Mouse (Mus musculus) neural tube, embryonic 11.5 days (tissue): ENCODE measurements around the gene Slc25a25. TPM values are rescaled to one million over a fixed set of nuclear protein-coding genes. Genes with fewer than 3 reads are reported as not detected.

Experiments
- ATAC-seq: fragments of 200-750 bp; cut with Nextera tagmentation; 2 replicates; pipeline ENCODE4 v1.8.0; 2017; ENCODE audit warnings: moderate number of reproducible peaks, mild to moderate bottlenecking, moderate TSS enrichment, moderate library complexity; ENCODE audit not compliant: insufficient read depth, low FRiP score, low TSS enrichment
- DNase-seq: peaks from one replicate; pipeline ENCODE4 v3.0.0-alpha.2; 2015; ENCODE audit warnings: low spot score
- H3K27ac ChIP-seq: fragments of 300-500 bp; sonication (generic); 2 replicates; pipeline ENCODE4 v1.5.1; 2014; ENCODE audit warnings: low read depth, mild to moderate bottlenecking, low read length
- H3K27me3 ChIP-seq: fragments of 300-500 bp; sonication (generic); 2 replicates; pipeline ENCODE4 v1.6.1; 2014; ENCODE audit warnings: mild to moderate bottlenecking, low read length, mixed read lengths; ENCODE audit not compliant: control insufficient read depth, insufficient read depth
- H3K36me3 ChIP-seq: fragments of 300-500 bp; sonication (generic); 2 replicates; pipeline ENCODE4 v1.6.1; 2014; ENCODE audit warnings: mild to moderate bottlenecking, low read length, moderate library complexity, mixed read lengths; ENCODE audit not compliant: control insufficient read depth, insufficient read depth
- H3K4me1 ChIP-seq: fragments of 300-500 bp; sonication (generic); 2 replicates; pipeline ENCODE4 v1.6.1; 2014; ENCODE audit warnings: low read length, mixed read lengths; ENCODE audit not compliant: control insufficient read depth, insufficient read depth
- H3K4me2 ChIP-seq: fragments of 300-500 bp; sonication (generic); 2 replicates; pipeline ENCODE4 v1.6.1; 2014; ENCODE audit warnings: low read depth, mild to moderate bottlenecking, moderate library complexity
- H3K4me3 ChIP-seq: fragments of 300-500 bp; sonication (generic); 2 replicates; pipeline ENCODE4 v1.5.1; 2014; ENCODE audit warnings: low read depth, low read length
- H3K9ac ChIP-seq: fragments of 300-500 bp; sonication (generic); 2 replicates; pipeline ENCODE4 v1.6.1; 2014; ENCODE audit warnings: mild to moderate bottlenecking, low read length
- H3K9me3 ChIP-seq: fragments of 300-500 bp; sonication (generic); 2 replicates; pipeline ENCODE4 v1.6.1; 2016; ENCODE audit warnings: low read length; ENCODE audit not compliant: control insufficient read depth
- WGBS: fragments of 180-500 bp; shearing (Covaris S2); extraction: QIAGEN DNeasy Blood & Tissue Kit; methylation state at CpG from one replicate; pipeline ENCODE4 v1.1.7; 2014; 5-methylcytosine and 5-hydroxymethylcytosine counted together
- polyA plus RNA-seq: library from polyadenylated mRNA; unstranded; fragments of >200 nt; fragmentation: Nextera tagmentation; extraction: Ambion mirVana; gene quantifications from 2 replicates; pipeline ENCODE4 v1.2.1, GENCODE M21; 2014

The Slc25a25 gene
- polyA plus RNA-seq, 1 experiment from 2014 or later = 33.5 TPM

GRCm38 (mm10) chr2:32427720-32428119 lies 23.5 kb downstream of the Slc25a25 start:
- 81% methylated on average over 5 of the region's 5 CpGs for WGBS

GRCm38 (mm10) chr2:32426141-32426540 lies 25.1 kb downstream of the Slc25a25 start:
- WGBS = 93% methylated on average over 1 of the region's 1 CpGs
- H3K9ac ChIP-seq = no peak overlapping the region
- no peak overlapping the region for H3K4me2 ChIP-seq
- no peaks in the 10 kb centered on the region for H3K27me3 ChIP-seq
- H3K27ac ChIP-seq = no peak overlapping the region
- no peak overlapping the region for H3K4me3 ChIP-seq
- H3K36me3 ChIP-seq = no peaks in the 10 kb centered on the region; the same call in 1 of the 2 replicates
- ATAC-seq = no peak
- H3K4me1 ChIP-seq = peaks cover 34% of the 10 kb centered on the region
- no peaks in the 10 kb centered on the region for H3K9me3 ChIP-seq
- DNase-seq = no peak

More at GRCm38 (mm10) chr2:32427720-32428119, 23.5 kb downstream of the Slc25a25 start:
- Histone ChIP-seq H3K4me2 (no peak overlapping the region), H3K9ac (no peak overlapping the region), H3K4me1 (peaks cover 34% of the 10 kb centered on the region), H3K27me3 (no peaks in the 10 kb centered on the region), H3K27ac (no peak overlapping the region), H3K36me3 (no peaks in the 10 kb centered on the region; the same call in 1 of the 2 replicates), H3K9me3 (no peaks in the 10 kb centered on the region), H3K4me3 (no peak overlapping the region)
- DNase-seq = no peak
- ATAC-seq = no peak

DNA sequence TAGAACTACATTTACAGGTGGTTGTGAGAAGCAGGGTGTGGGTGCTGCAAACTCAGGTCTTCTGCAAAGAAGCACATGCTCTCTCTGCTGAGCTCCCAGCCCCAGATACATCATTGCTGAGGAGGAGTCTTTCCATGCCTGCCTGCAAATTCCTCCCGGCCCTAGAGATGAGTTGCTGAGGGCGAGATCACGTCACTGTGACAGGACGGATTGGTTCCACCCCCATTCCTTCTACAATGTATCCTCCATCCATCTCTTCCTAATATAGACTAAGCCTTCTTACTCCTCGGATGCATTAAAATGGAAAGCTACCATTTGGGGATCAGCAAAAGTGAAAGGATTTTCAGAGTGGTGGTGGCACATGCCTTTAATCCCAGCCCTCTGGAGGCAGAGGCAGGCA lies 25.7 kb downstream of the Slc25a25 start:
- no peak overlapping the region for H3K4me2 ChIP-seq
- H3K9ac ChIP-seq = no peak overlapping the region
- H3K4me3 ChIP-seq = no peak overlapping the region
- no peaks in the 10 kb centered on the region for H3K27me3 ChIP-seq
- no peak overlapping the region for H3K27ac ChIP-seq
- DNase-seq = no peak
- WGBS = 84% methylated on average over 5 of the region's 5 CpGs
- H3K4me1 ChIP-seq = peaks cover 34% of the 10 kb centered on the region
- no peak for ATAC-seq
- no peaks in the 10 kb centered on the region for H3K9me3 ChIP-seq
- H3K36me3 ChIP-seq = peaks cover 1% of the 10 kb centered on the region

DNA sequence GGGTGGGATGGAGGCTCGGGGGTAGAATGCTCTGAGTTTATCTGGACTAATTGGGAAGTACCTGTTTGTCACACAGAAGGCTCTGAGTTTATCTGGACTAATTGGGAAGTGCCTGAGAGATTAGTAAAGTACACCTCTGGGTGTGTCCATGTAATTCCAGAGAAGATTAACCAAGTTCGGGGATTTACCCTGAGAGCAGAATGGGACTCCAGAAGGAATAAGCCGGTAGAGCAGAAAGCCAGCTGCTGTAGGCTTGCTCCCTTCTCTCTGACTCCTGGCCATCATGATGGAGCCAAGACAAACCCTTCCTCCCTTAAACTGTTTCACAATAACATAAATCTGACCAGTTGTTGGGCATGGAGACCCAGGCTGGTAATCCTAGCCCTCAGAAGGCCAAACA lies 26.4 kb downstream of the Slc25a25 start:
- Histone ChIP-seq H3K4me1 (peaks cover 31% of the 10 kb centered on the region), H3K4me3 (no peak overlapping the region), H3K27me3 (no peaks in the 10 kb centered on the region), H3K9me3 (no peaks in the 10 kb centered on the region), H3K4me2 (no peak overlapping the region), H3K9ac (no peak overlapping the region), H3K36me3 (peaks cover 6% of the 10 kb centered on the region), H3K27ac (peak overlapping the region; percentile 56; the same call in 1 of the 2 replicates)
- 65% methylated on average over 3 of the region's 3 CpGs for WGBS
- ATAC-seq (no peak), DNase-seq (no peak)

GRCm38 (mm10) chr2:32423481-32424331 lies 27.5 kb downstream of the Slc25a25 start:
- Histone ChIP-seq H3K4me1 (peaks cover 21% of the 10 kb centered on the region), H3K27ac (peak overlapping the region; percentile 70)

GRCm38 (mm10) chr2:32421851-32422251 lies 29.4 kb downstream of the Slc25a25 start:
- WGBS = 98% methylated on average over 6 of the region's 6 CpGs
- no peak for DNase-seq
- no peak overlapping the region for H3K9ac ChIP-seq

More at GRCm38 (mm10) chr2:32423481-32424331, 27.5 kb downstream of the Slc25a25 start:
- Histone ChIP-seq H3K4me3 (peak overlapping the region; percentile 30), H3K27me3 (no peaks in the 10 kb centered on the region), H3K4me2 (peak overlapping the region; percentile 60), H3K9me3 (no peaks in the 10 kb centered on the region), H3K9ac (peak overlapping the region; percentile 41; the same call in 1 of the 2 replicates), H3K36me3 (peaks cover 10% of the 10 kb centered on the region)
- DNase-seq = peak; percentile 72
- ATAC-seq = peak; percentile 91
- 2% methylated on average over 14 of the region's 14 CpGs for WGBS

GRCm38 (mm10) chr2:32420647-32421046 lies 30.6 kb downstream of the Slc25a25 start:
- Histone ChIP-seq H3K4me1 (peaks cover 15% of the 10 kb centered on the region), H3K9ac (no peak overlapping the region), H3K36me3 (peaks cover 27% of the 10 kb centered on the region), H3K4me2 (no peak overlapping the region), H3K4me3 (no peak overlapping the region), H3K9me3 (no peaks in the 10 kb centered on the region), H3K27me3 (no peaks in the 10 kb centered on the region), H3K27ac (no peak overlapping the region)
- ATAC-seq = no peak
- 89% methylated on average over 6 of the region's 6 CpGs for WGBS
- DNase-seq = no peak

More at GRCm38 (mm10) chr2:32421851-32422251, 29.4 kb downstream of the Slc25a25 start:
- no peaks in the 10 kb centered on the region for H3K27me3 ChIP-seq
- H3K4me3 ChIP-seq = no peak overlapping the region
- no peak for ATAC-seq
- no peak overlapping the region for H3K27ac ChIP-seq
- H3K9me3 ChIP-seq = no peaks in the 10 kb centered on the region
- H3K4me2 ChIP-seq = no peak overlapping the region
- H3K36me3 ChIP-seq = peaks cover 15% of the 10 kb centered on the region
- peaks cover 15% of the 10 kb centered on the region for H3K4me1 ChIP-seq

DNA sequence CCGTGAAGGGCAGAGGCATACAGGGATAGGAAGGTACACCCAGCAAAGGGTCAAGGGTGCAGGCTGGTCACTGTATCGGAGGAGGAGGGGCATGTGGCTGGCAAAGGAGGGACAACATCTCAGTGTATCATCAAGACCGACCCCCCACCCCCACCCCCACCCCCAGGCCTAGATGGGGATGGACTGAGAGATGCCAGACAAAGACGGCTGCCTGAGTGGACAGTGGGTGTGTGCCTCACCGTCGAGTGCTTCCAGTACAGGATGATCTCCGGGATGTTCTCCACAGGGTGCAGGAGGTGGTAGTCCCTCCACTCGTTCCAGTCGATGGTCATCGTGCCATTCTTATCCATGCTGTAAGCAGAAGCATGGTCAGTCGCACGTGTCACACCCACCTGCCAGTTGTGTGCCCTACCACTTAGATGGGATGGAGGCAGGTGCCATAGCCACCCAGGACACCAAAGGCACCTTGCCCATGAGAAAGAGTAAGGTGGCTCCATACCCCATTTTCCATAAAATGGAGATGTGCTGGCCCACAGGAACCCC lies 31.1 kb downstream of the Slc25a25 start:
- no peak overlapping the region for H3K9ac ChIP-seq
- WGBS = 90% methylated on average over 12 of the region's 12 CpGs
- H3K27ac ChIP-seq = no peak overlapping the region
- no peaks in the 10 kb centered on the region for H3K27me3 ChIP-seq
- peaks cover 15% of the 10 kb centered on the region for H3K4me1 ChIP-seq
- no peaks in the 10 kb centered on the region for H3K9me3 ChIP-seq
- H3K36me3 ChIP-seq = peaks cover 32% of the 10 kb centered on the region
- H3K4me3 ChIP-seq = no peak overlapping the region
- DNase-seq (no peak), ATAC-seq (no peak)
- no peak overlapping the region for H3K4me2 ChIP-seq
